ENCODE assay signal across 8 mouse cellular contexts in the genomic region with DNA sequence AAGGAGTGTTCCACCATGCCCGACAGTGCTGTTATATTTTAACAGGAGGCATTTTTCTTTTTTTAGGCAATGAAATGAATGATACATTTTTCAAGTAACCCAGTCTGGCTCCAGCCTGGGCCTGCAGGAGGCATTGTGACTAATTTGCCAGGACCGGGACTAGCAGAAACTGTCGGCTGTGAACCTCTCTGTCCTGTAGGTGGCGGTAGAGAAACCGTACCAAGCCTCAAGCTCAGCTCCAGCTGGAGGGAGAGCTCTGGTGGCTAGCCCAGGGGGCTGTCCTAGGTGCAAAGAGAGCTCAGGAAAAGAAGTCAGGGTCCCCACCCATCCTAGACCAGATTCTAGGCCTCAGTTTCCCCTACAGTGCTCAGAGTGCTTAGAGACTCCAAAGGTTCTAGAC. TPM values are rescaled to one million over a fixed set of nuclear protein-coding genes. Genes with fewer than 3 reads are reported as not detected.
DNase-seq lines count a peak whose midpoint lies in the region; ATAC-seq lines count a peak whose summit lies in the region.

No protein-coding gene starts in this region.

- H3K36me3 ChIP-seq in forebrain, embryonic 16.5 days (ENCODE audit: control insufficient read depth, insufficient read depth): no peaks in the 10 kb centered on the region
- H3K36me3 ChIP-seq in hindbrain, embryonic 10.5 days: no peaks in the 10 kb centered on the region

- WGBS in forebrain, embryonic 16.5 days: 1% methylated on average over 5 of the region's 5 CpGs
- WGBS in hindbrain, embryonic 10.5 days: 3% methylated on average over 5 of the region's 5 CpGs

- no peak overlapping the region for H3K4me2 ChIP-seq in forebrain, embryonic 16.5 days (ENCODE audit: low read length)

- H3K4me3 ChIP-seq in forebrain, embryonic 16.5 days (replicated peaks; ENCODE audit: low read length): no peak overlapping the region
- H3K4me3 ChIP-seq in hindbrain, embryonic 10.5 days: 0 out of 2 replicates have a peak overlapping the region, but pooled peaks have one; percentile 18

- DNase-seq in MN1 (ENCODE audit: low spot score): peak; percentile 93
- peak; percentile 72 for DNase-seq in cerebellum, adult 11 months
- DNase-seq in hindbrain, embryonic 10.5 days (ENCODE audit: low spot score): peak; percentile 84
- peak; percentile 73 for DNase-seq in layer of hippocampus, adult 9-10 months (ENCODE audit: low spot score)
- peak; percentile 87 for DNase-seq in lung, postnatal 14 days
- DNase-seq in right cerebral cortex, adult 18-20 months: peak; percentile 71
- peak; percentile 83 for DNase-seq in urinary bladder, postnatal 14 days (ENCODE audit: low spot score)

- no peaks in the 10 kb centered on the region for H3K9me3 ChIP-seq in forebrain, embryonic 16.5 days (ENCODE audit: control insufficient read depth, low read length)
- no peaks in the 10 kb centered on the region for H3K9me3 ChIP-seq in hindbrain, embryonic 10.5 days

- no peaks in the 10 kb centered on the region for H3K27me3 ChIP-seq in forebrain, embryonic 16.5 days (replicated peaks; ENCODE audit: control insufficient read depth, insufficient read depth, low read length)
- H3K27me3 ChIP-seq in hindbrain, embryonic 10.5 days (ENCODE audit: insufficient read depth, poor library complexity, severe bottlenecking): no peaks in the 10 kb centered on the region

- no peak overlapping the region for H3K9ac ChIP-seq in forebrain, embryonic 16.5 days (replicated peaks; ENCODE audit: low read depth, low read length)

- peak; percentile 63 for ATAC-seq in forebrain, embryonic 16.5 days

- no peaks in the 10 kb centered on the region for H3K4me1 ChIP-seq in forebrain, embryonic 16.5 days (replicated peaks; ENCODE audit: control insufficient read depth, insufficient read depth, low read length)
- H3K4me1 ChIP-seq in hindbrain, embryonic 10.5 days (replicated peaks): 0 out of 2 replicates have a peak, but pooled peaks cover 13% of the 10 kb centered on the region

- no peak overlapping the region for H3K27ac ChIP-seq in forebrain, embryonic 16.5 days (ENCODE audit: low read length)
- H3K27ac ChIP-seq in hindbrain, embryonic 10.5 days: 0 out of 2 replicates have a peak overlapping the region, but pooled peaks have one; percentile 23

RNA-seq across cellular contexts. Expression of gene Slc25a25, which starts 37.4 kb away (rescaled TPM):
- 46.9 and 47.7 TPM in 2 replicates for polyA plus RNA-seq in forebrain, embryonic 16.5 days (2015; fragmentation: Nextera tagmentation; extraction: Ambion mirVana)
- 28.8 and 34.4 TPM in 2 replicates for polyA plus RNA-seq in hindbrain, embryonic 10.5 days (2016; fragmentation: Nextera tagmentation; extraction: Ambion mirVana)

RNA-seq across cellular contexts. Expression of gene Naif1, which starts 38.4 kb away (rescaled TPM):
- 7.0 and 7.5 TPM in 2 replicates for polyA plus RNA-seq in forebrain, embryonic 16.5 days (2015; fragmentation: Nextera tagmentation; extraction: Ambion mirVana)
- polyA plus RNA-seq in hindbrain, embryonic 10.5 days (2016; fragmentation: Nextera tagmentation; extraction: Ambion mirVana): 6.0 and 6.4 TPM in 2 replicates

RNA-seq across cellular contexts. Expression of gene Fam102a, which starts 46.5 kb away (rescaled TPM):
- 4.7 and 5.6 TPM in 2 replicates for polyA plus RNA-seq in forebrain, embryonic 16.5 days (2015; fragmentation: Nextera tagmentation; extraction: Ambion mirVana)
- polyA plus RNA-seq in hindbrain, embryonic 10.5 days (2016; fragmentation: Nextera tagmentation; extraction: Ambion mirVana): 10.9 and 11.0 TPM in 2 replicates
